Mouse (Mus musculus) intestine, embryonic 16.5 days (tissue): ENCODE data around the gene Fat4. TPM values are rescaled to one million over a fixed set of nuclear protein-coding genes. Genes with fewer than 3 reads are reported as not detected.

Source experiments
- ATAC-seq: fragments of 200-750 bp; cut with Nextera tagmentation; 2 replicates; pipeline ENCODE4 v1.8.0; 2017; ENCODE audit warnings: moderate TSS enrichment, moderate library complexity
- H3K27ac ChIP-seq: fragments of 300-500 bp; sonication (generic); 2 replicates; pipeline ENCODE4 v1.5.1; 2014; ENCODE audit warnings: mild to moderate bottlenecking, low read length
- H3K27me3 ChIP-seq: fragments of 300-500 bp; sonication (generic); replicated peaks from 2 replicates; pipeline ENCODE4 v1.6.1; 2014; ENCODE audit warnings: low read length, control low read depth, mixed read lengths; ENCODE audit not compliant: control insufficient read depth, insufficient read depth
- H3K36me3 ChIP-seq: fragments of 300-500 bp; sonication (generic); 2 replicates; pipeline ENCODE4 v1.6.1; 2014; ENCODE audit warnings: low read length, control low read depth; ENCODE audit not compliant: control insufficient read depth, insufficient read depth
- H3K4me1 ChIP-seq: fragments of 300-500 bp; sonication (generic); 2 replicates; pipeline ENCODE4 v1.6.1; 2014; ENCODE audit warnings: low read length, control low read depth, mixed read lengths; ENCODE audit not compliant: control insufficient read depth, insufficient read depth
- H3K4me2 ChIP-seq: fragments of 300-500 bp; sonication (generic); 2 replicates; pipeline ENCODE4 v1.6.1; 2014; ENCODE audit warnings: low read depth, low read length, control low read depth
- H3K4me3 ChIP-seq: fragments of 300-500 bp; sonication (generic); 2 replicates; pipeline ENCODE4 v1.5.1; 2014; ENCODE audit warnings: mild to moderate bottlenecking, low read length
- H3K9ac ChIP-seq: fragments of 300-500 bp; sonication (generic); 2 replicates; pipeline ENCODE4 v1.6.1; 2014; ENCODE audit warnings: low read depth, low read length
- H3K9me3 ChIP-seq: fragments of 300-500 bp; sonication (generic); 2 replicates; pipeline ENCODE4 v1.6.1; 2016; ENCODE audit warnings: low read length, control low read depth; ENCODE audit not compliant: control insufficient read depth
- WGBS: fragments of 180-500 bp; shearing (Covaris S2); extraction: QIAGEN DNeasy Blood & Tissue Kit; methylation state at CpG from one replicate; pipeline ENCODE4 v1.1.7; 2014; 5-methylcytosine and 5-hydroxymethylcytosine counted together
- polyA plus RNA-seq: library from polyadenylated mRNA; unstranded; fragments of >200 nt; fragmentation: Nextera tagmentation; extraction: Ambion mirVana; gene quantifications from 2 replicates; pipeline ENCODE4 v1.2.1, GENCODE M21; 2015

The Fat4 gene
- polyA plus RNA-seq, 1 experiment from 2014 or later = 3.5 TPM

DNA sequence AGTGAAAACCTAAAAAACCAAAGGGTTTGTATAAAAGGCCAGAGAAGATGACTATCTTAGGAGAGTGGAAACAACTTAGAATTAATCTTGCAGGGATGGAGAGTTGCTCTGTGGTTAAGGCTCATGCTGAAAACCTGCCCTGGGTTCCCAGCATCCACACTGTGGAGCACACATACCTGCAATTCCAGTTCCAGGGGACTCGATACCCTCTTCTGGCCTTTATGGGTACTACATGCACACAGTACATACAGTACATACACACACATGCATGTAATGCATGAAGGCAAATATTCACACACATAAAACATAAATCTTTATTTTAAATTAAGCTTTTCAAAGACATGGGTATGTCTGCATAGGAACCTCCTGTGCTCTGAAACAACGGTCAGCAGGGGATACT is 10.9 kb upstream of the Fat4 start:
- H3K4me2 ChIP-seq = no peak overlapping the region
- H3K36me3 ChIP-seq = no peaks in the 10 kb centered on the region
- 0 out of 2 replicates have a peak, but pooled peaks cover 3% of the 10 kb centered on the region for H3K9me3 ChIP-seq
- H3K4me3 ChIP-seq = no peak overlapping the region
- H3K4me1 ChIP-seq = no peaks in the 10 kb centered on the region
- H3K27me3 ChIP-seq = no peaks in the 10 kb centered on the region
- no peak overlapping the region for H3K27ac ChIP-seq
- WGBS = 91% methylated on average over 2 of the region's 2 CpGs
- no peak overlapping the region for H3K9ac ChIP-seq
- no peak for ATAC-seq

- no peak overlapping the region for H3K4me3 ChIP-seq
- no peak overlapping the region for H3K4me2 ChIP-seq
- H3K36me3 ChIP-seq = no peaks in the 10 kb centered on the region
- ATAC-seq = no peak
- no peaks in the 10 kb centered on the region for H3K27me3 ChIP-seq
- H3K4me1 ChIP-seq = no peaks in the 10 kb centered on the region
- H3K27ac ChIP-seq = no peak overlapping the region
- 86% methylated on average over 4 of the region's 4 CpGs for WGBS
- H3K9me3 ChIP-seq = 0 out of 2 replicates have a peak, but pooled peaks cover 3% of the 10 kb centered on the region
- no peak overlapping the region for H3K9ac ChIP-seq
Observed at GRCm38 (mm10) chr3:38876706-38877105, 10.0 kb upstream of the Fat4 start.

- H3K27ac ChIP-seq = no peak overlapping the region
- 62% methylated on average over 6 of the region's 6 CpGs for WGBS
- no peak overlapping the region for H3K9ac ChIP-seq
- ATAC-seq = no peak
- no peak overlapping the region for H3K4me2 ChIP-seq
- peaks cover 10% of the 10 kb centered on the region; the same call in 1 of the 2 replicates for H3K27me3 ChIP-seq
- H3K4me3 ChIP-seq = no peak overlapping the region
- peaks cover 10% of the 10 kb centered on the region for H3K4me1 ChIP-seq
- no peaks in the 10 kb centered on the region for H3K36me3 ChIP-seq
- no peaks in the 10 kb centered on the region for H3K9me3 ChIP-seq
Observed at GRCm38 (mm10) chr3:38882778-38883177, 4.0 kb upstream of the Fat4 start.

- Histone ChIP-seq H3K36me3 (no peaks in the 10 kb centered on the region), H3K4me3 (no peak overlapping the region), H3K27ac (no peak overlapping the region), H3K9ac (no peak overlapping the region), H3K4me1 (peaks cover 18% of the 10 kb centered on the region), H3K4me2 (peak overlapping the region; percentile 91; the same call in 1 of the 2 replicates), H3K9me3 (no peaks in the 10 kb centered on the region), H3K27me3 (peaks cover 13% of the 10 kb centered on the region)
- no peak for ATAC-seq
- 52% methylated on average over 9 of the region's 9 CpGs for WGBS
Observed at GRCm38 (mm10) chr3:38883676-38884075, 3.1 kb upstream of the Fat4 start.

GRCm38 (mm10) chr3:38884276-38884675 is 2.5 kb upstream of the Fat4 start:
- Histone ChIP-seq H3K27ac (no peak overlapping the region), H3K9me3 (no peaks in the 10 kb centered on the region), H3K4me2 (peak overlapping the region; percentile 91), H3K4me1 (peaks cover 19% of the 10 kb centered on the region), H3K9ac (no peak overlapping the region; the same call in 1 of the 2 replicates), H3K27me3 (peaks cover 13% of the 10 kb centered on the region), H3K4me3 (peak overlapping the region; percentile 81), H3K36me3 (no peaks in the 10 kb centered on the region)
- ATAC-seq = no peak
- WGBS = under 1% methylated on average over 6 of the region's 6 CpGs

- Histone ChIP-seq H3K9me3 (no peaks in the 10 kb centered on the region), H3K4me3 (peak overlapping the region; percentile 81), H3K4me2 (peak overlapping the region; percentile 91), H3K4me1 (peaks cover 19% of the 10 kb centered on the region), H3K36me3 (no peaks in the 10 kb centered on the region), H3K9ac (peak overlapping the region; percentile 80), H3K27ac (peak overlapping the region; percentile 96), H3K27me3 (peaks cover 13% of the 10 kb centered on the region)
- WGBS = under 1% methylated on average over 24 of the region's 24 CpGs
- ATAC-seq = peak; percentile 28
Observed at GRCm38 (mm10) chr3:38884919-38885418, 1.8 kb upstream of the Fat4 start.

DNA sequence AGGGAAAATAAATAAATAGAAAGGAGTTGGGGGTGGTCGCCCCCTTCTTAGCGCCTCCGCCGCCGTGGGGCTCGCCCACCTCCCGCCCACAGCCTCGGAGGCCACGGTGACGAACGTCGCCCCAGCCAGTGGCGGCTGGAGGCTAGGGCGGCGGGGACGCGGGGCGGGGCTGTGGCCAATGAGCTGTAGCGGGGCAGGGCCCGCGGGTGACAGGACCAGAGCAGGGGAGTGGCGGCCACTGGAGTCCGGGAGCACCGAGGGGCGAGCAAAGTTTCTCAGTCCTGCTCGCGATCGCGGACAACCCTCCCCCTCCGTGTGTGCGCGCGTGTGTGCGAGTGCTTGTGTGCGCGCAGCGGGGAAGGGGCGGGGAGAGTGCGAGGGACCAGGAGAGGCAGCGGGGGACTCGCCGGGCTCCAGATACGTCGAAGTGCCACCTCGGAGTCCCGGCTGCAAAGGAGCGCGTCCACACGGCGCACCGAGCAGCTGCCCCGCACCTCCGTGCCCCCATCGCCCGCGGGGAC is 1.2 kb upstream of the Fat4 start:
- peak overlapping the region; percentile 96 for H3K27ac ChIP-seq
- WGBS = 1% methylated on average over 51 of the region's 56 CpGs
- H3K36me3 ChIP-seq = no peaks in the 10 kb centered on the region

GRCm38 (mm10) chr3:38886061-38886821 is 499 bp upstream of the Fat4 start:
- WGBS = under 1% methylated on average over 60 of the region's 60 CpGs
- H3K9ac ChIP-seq = peak overlapping the region; percentile 80
- ATAC-seq = peak; percentile 19

More for the DNA sequence above, 1.2 kb upstream of the Fat4 start:
- ATAC-seq = peak; percentile 90
- Histone ChIP-seq H3K4me1 (peaks cover 19% of the 10 kb centered on the region), H3K27me3 (peaks cover 13% of the 10 kb centered on the region), H3K9me3 (no peaks in the 10 kb centered on the region), H3K4me2 (peak overlapping the region; percentile 91), H3K4me3 (peak overlapping the region; percentile 81), H3K9ac (peak overlapping the region; percentile 80)

GRCm38 (mm10) chr3:38887381-38887991 is 746 bp downstream of the Fat4 start:
- Histone ChIP-seq H3K27ac (peak overlapping the region; percentile 96; the same call in 1 of the 2 replicates), H3K9ac (peak overlapping the region; percentile 80), H3K4me1 (peaks cover 21% of the 10 kb centered on the region), H3K4me3 (peak overlapping the region; percentile 81), H3K9me3 (no peaks in the 10 kb centered on the region), H3K4me2 (peak overlapping the region; percentile 91), H3K27me3 (peaks cover 13% of the 10 kb centered on the region), H3K36me3 (peaks cover 5% of the 10 kb centered on the region; the same call in 1 of the 2 replicates)
- WGBS = under 1% methylated on average over 47 of the region's 47 CpGs
- ATAC-seq = no peak

More at GRCm38 (mm10) chr3:38886061-38886821, 499 bp upstream of the Fat4 start:
- Histone ChIP-seq H3K27ac (peak overlapping the region; percentile 96), H3K36me3 (0 out of 2 replicates have a peak, but pooled peaks cover 2% of the 10 kb centered on the region), H3K4me3 (peak overlapping the region; percentile 81), H3K27me3 (peaks cover 13% of the 10 kb centered on the region), H3K9me3 (no peaks in the 10 kb centered on the region), H3K4me1 (peaks cover 19% of the 10 kb centered on the region), H3K4me2 (peak overlapping the region; percentile 91)
